Mouse (Mus musculus) lung, embryonic 14.5 days (tissue): Measurements from ENCODE around the gene Plk5. TPM values are rescaled to one million over a fixed set of nuclear protein-coding genes. Genes with fewer than 3 reads are reported as not detected.
A peak's percentile ranks its signal among the peaks of the same experiment; 100 is the strongest.

Experiments
- ATAC-seq: fragments of 200-750 bp; cut with Nextera tagmentation; 2 replicates; pipeline ENCODE4 v1.8.0; 2017; ENCODE audit warnings: mild to moderate bottlenecking, moderate TSS enrichment, moderate library complexity; ENCODE audit not compliant: insufficient read depth
- DNase-seq: peaks from one replicate; pipeline ENCODE4 v3.0.0-alpha.2; 2015
- H3K27ac ChIP-seq: fragments of 300-500 bp; sonication (generic); 2 replicates; pipeline ENCODE4 v1.5.1; 2014; ENCODE audit warnings: low read depth, mild to moderate bottlenecking, moderate library complexity
- H3K27me3 ChIP-seq: fragments of 300-500 bp; sonication (generic); 2 replicates; pipeline ENCODE4 v1.6.1; 2014; ENCODE audit warnings: low read length, control low read depth; ENCODE audit not compliant: insufficient read depth
- H3K36me3 ChIP-seq: fragments of 300-500 bp; sonication (generic); 2 replicates; pipeline ENCODE4 v1.6.1; 2014; ENCODE audit warnings: control low read depth; ENCODE audit not compliant: insufficient read depth
- H3K4me1 ChIP-seq: fragments of 300-500 bp; sonication (generic); 2 replicates; pipeline ENCODE4 v1.6.1; 2014; ENCODE audit warnings: antibody characterized with exemption, control low read depth; ENCODE audit not compliant: insufficient read depth
- H3K4me2 ChIP-seq: fragments of 300-500 bp; sonication (generic); 2 replicates; pipeline ENCODE4 v1.6.1; 2014; ENCODE audit warnings: mild to moderate bottlenecking
- H3K4me3 ChIP-seq: fragments of 300-500 bp; sonication (generic); 2 replicates; pipeline ENCODE4 v1.5.1; 2014; ENCODE audit warnings: low read depth, low read length
- H3K9ac ChIP-seq: fragments of 300-500 bp; sonication (generic); 2 replicates; pipeline ENCODE4 v1.6.1; 2014
- H3K9me3 ChIP-seq: fragments of 300-500 bp; sonication (generic); 2 replicates; pipeline ENCODE4 v1.6.1; 2016; ENCODE audit warnings: low read depth, low read length, control low read depth
- CTCF ChIP-seq: IDR thresholded peaks from 2 replicates; pipeline ENCODE4 v1.5.1; 2016; ENCODE audit warnings: antibody characterized with exemption, low read depth
- WGBS: fragments of 180-500 bp; shearing (Covaris S2); extraction: QIAGEN DNeasy Blood & Tissue Kit; methylation state at CpG from one replicate; pipeline ENCODE4 v1.1.7; 2014; 5-methylcytosine and 5-hydroxymethylcytosine counted together
- polyA plus RNA-seq: library from polyadenylated mRNA; unstranded; fragments of >200 nt; fragmentation: Nextera tagmentation; extraction: Ambion mirVana; gene quantifications from 2 replicates; pipeline ENCODE4 v1.2.1, GENCODE M21; 2014

Gene Plk5
- polyA plus RNA-seq, 1 experiment from 2014 or later = 0.61 TPM

DNA sequence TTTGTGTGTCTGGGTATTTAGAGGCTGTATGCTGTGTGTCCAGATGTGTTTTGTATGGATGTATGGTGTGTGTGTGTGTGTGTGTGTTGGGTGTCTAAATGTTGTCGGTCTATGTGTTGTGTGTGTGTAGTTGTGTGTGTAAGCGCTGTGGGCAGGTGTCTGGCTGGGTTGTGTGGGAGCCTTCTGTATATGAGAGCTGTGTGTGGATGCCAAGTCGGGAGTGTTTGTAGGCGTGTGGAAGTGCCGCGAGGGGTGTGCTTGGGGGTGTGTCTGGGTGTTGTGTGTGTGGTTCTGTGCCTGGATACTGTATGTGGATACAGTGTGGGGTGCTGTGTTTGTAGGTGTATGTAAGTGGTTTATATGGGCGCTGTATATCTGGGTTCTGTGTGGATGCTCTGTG is 1.1 kb downstream of the Plk5 start:
- DNase-seq (no peak), ATAC-seq (no peak)
- WGBS = 33% methylated on average over 7 of the region's 7 CpGs
- Histone ChIP-seq H3K4me2 (peak overlapping the region; percentile 45; the same call in 1 of the 2 replicates), H3K4me3 (peak overlapping the region; percentile 36; the same call in 1 of the 2 replicates), H3K27me3 (peaks cover 59% of the 10 kb centered on the region), H3K27ac (no peak overlapping the region), H3K4me1 (peaks cover 5% of the 10 kb centered on the region; the same call in 1 of the 2 replicates), H3K9me3 (no peaks in the 10 kb centered on the region), H3K36me3 (no peaks in the 10 kb centered on the region), H3K9ac (no peak overlapping the region)
- no peak for TF ChIP-seq CTCF

DNA sequence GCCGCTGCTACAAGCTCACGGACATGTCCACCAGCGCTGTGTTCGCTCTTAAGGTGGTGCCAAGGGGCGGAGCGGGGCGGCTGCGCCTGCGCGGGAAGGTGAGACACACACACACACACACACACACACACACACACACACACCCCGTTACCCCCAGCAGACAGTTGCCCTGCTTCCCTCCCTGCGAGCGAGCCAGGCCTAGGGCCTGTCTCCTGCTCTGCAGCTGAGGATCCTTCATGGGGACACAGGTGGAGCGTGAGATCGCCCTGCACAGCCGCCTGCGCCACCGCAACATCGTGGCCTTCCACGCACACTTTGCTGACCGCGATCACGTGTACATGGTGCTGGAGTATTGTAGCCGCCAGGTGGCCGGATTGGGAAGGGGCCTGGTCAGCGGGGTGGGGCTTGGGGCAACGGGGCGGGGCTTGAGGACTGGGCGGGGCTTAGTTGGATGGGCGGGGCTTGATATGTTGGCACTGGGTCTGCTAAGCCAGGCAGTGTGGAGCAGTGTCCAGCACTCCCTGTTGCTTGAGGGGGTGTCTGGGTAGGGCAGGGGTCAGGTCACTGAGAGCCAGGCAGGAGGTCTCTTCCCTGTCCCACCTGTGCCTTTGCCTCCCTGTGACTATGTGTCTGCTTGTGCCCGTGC is 1.9 kb downstream of the Plk5 start:
- Histone ChIP-seq H3K27me3 (peaks cover 52% of the 10 kb centered on the region), H3K4me1 (peaks cover 5% of the 10 kb centered on the region; the same call in 1 of the 2 replicates), H3K9ac (peak overlapping the region; percentile 9; the same call in 1 of the 2 replicates), H3K4me2 (peak overlapping the region; percentile 45), H3K4me3 (peak overlapping the region; percentile 19), H3K9me3 (no peaks in the 10 kb centered on the region), H3K36me3 (no peaks in the 10 kb centered on the region), H3K27ac (no peak overlapping the region)
- TF ChIP-seq CTCF = peak; percentile 33
- ATAC-seq (peak; percentile 47; the same call in 1 of the 2 replicates), DNase-seq (no peak)
- WGBS = 8% methylated on average over 29 of the region's 31 CpGs

DNA sequence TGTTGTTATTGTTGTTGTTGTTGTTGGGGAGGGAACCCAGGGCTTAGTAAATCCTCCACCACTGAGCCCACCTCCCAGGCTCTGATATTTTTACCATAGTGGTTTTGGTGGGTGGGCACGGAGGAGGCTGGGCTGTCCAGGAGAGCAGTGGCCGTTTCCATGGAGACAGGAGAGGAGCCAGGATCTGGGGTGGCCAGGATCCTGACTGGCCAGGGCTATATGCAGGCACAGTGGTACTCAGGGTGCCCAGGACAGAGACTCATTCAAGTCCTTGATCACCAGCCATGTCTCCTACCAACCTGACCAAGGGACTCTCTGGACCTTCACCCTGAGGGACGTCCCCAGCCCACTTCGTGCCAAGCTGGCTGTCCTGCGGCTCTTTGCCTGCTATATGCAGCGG is 7.5 kb downstream of the Plk5 start:
- Histone ChIP-seq H3K9me3 (no peaks in the 10 kb centered on the region), H3K36me3 (no peaks in the 10 kb centered on the region), H3K27ac (no peak overlapping the region), H3K9ac (no peak overlapping the region), H3K4me2 (no peak overlapping the region), H3K4me3 (no peak overlapping the region), H3K27me3 (peaks cover 12% of the 10 kb centered on the region; the same call in 1 of the 2 replicates), H3K4me1 (no peaks in the 10 kb centered on the region)
- no peak for TF ChIP-seq CTCF
- no peak for DNase-seq
- no peak for ATAC-seq
- WGBS = 41% methylated on average over 6 of the region's 6 CpGs

DNA sequence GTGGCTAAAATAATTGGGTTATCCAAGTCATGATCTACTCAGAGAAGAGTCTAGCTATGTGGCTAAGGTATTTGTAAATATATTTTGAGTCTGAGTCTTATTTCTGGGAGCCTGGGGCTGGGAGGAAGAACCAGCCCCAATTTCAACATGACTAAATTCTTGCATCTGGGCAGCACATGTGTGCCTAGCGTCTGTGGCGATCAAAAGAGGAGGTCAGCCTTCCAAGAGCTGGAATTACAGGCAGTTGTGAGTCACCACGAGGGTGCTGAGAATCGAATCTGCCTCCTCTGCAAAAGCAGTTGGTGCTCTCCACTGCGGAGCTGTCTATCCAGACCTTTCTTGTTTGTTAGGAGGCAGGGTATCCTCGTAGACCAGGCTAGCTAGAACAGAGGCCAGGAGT is 9.5 kb downstream of the Plk5 start:
- 72% methylated on average over 6 of the region's 6 CpGs for WGBS
- Histone ChIP-seq H3K4me2 (no peak overlapping the region), H3K4me1 (no peaks in the 10 kb centered on the region), H3K4me3 (no peak overlapping the region), H3K27me3 (0 out of 2 replicates have a peak, but pooled peaks cover 8% of the 10 kb centered on the region), H3K9me3 (no peaks in the 10 kb centered on the region), H3K36me3 (no peaks in the 10 kb centered on the region), H3K27ac (no peak overlapping the region), H3K9ac (no peak overlapping the region)
- no peak for ATAC-seq
- no peak for DNase-seq
- TF ChIP-seq CTCF = no peak

DNA sequence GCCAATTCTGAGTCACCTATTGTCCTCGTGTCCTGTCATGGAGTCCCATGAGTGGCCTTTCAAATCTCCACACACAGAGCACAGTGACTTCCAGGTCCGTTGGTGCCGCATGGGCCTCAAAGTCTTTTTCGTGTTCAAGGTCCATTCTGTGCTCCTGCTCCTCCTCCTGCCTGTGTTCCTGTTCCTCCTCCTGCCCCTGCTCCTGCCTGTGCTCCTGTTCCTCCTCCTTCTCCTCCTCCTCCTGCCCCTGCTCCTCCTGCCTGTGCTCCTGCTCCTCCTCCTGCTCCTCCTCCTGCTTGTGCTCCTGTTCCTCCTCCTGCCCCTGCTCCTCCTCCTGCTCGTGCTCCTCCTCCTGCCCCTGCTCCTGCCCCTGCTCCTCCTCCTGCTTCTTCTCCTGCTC is 11.7 kb downstream of the Plk5 start:
- H3K4me2 ChIP-seq = no peak overlapping the region
- no peak for ATAC-seq
- no peak overlapping the region for H3K27ac ChIP-seq
- no peaks in the 10 kb centered on the region for H3K36me3 ChIP-seq
- H3K9ac ChIP-seq = no peak overlapping the region
- 58% methylated on average over 5 of the region's 5 CpGs for WGBS
- TF ChIP-seq CTCF = no peak
- H3K27me3 ChIP-seq = 0 out of 2 replicates have a peak, but pooled peaks cover 8% of the 10 kb centered on the region
- no peak for DNase-seq
- no peak overlapping the region for H3K4me3 ChIP-seq
- no peaks in the 10 kb centered on the region for H3K9me3 ChIP-seq
- no peaks in the 10 kb centered on the region for H3K4me1 ChIP-seq

DNA sequence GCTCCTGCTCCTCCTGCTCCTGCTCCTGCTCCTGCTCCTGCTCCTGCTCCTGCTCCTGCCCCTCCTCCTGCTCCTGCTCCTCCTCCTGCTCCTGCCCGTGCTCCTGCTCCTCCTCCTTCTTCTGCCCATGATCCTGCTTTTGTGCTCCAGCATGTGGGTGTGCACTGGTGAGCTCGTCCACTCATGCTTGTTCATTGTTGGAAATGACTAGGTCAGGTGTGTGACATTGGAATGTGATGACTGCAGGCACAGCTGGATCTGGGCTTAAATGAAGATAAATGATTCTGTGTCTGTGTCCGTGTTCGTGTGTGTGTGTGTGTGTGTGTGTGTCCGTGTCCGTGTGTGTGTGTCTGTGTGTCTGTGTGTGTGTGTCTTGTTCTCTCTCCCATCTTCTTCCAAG is 12.1 kb downstream of the Plk5 start:
- Histone ChIP-seq H3K9me3 (no peaks in the 10 kb centered on the region), H3K4me1 (no peaks in the 10 kb centered on the region), H3K4me3 (no peak overlapping the region), H3K9ac (no peak overlapping the region), H3K27me3 (0 out of 2 replicates have a peak, but pooled peaks cover 8% of the 10 kb centered on the region), H3K36me3 (no peaks in the 10 kb centered on the region), H3K4me2 (no peak overlapping the region), H3K27ac (no peak overlapping the region)
- whole genome bisulfite sequencing = 89% methylated on average over 6 of the region's 6 CpGs
- ATAC-seq (no peak), DNase-seq (no peak)
- no peak for TF ChIP-seq CTCF

DNA sequence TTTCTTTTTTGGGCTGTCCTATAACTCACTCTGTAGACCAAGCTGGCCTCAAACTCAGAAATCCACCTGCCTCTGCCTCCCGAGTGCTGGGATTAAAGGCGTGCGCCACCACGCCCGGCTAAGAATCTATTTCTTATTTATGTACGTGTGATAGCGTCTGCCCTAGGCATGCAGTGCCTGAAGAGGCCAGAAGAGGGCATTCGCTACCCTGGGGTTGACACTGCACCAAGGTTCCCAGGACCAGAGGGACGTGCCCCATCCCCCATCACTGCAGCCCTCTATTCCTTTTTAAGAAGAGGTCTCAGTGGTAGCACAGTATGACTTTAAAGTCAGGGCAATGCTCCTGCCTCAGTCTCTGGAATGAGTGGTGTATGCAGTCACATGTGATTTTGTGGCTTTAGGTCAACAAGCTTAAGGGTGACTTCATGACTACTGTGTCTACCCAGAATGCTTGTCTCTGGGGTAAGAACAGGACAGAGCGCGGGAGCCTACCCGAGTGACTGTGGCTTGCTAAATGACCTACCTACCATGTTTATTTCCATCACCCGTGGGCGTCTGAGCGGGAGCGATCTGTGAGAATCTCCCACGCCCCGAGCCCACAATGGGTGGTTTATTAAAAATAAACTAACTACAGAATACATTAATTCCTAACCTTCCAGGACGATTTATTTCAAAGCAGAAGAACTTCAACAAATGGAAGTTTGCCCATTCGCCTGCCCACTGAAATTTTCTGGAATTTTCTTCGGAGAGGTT is 13.9 kb downstream of the Plk5 start:
- Histone ChIP-seq H3K4me1 (no peaks in the 10 kb centered on the region), H3K27me3 (no peaks in the 10 kb centered on the region), H3K36me3 (no peaks in the 10 kb centered on the region), H3K27ac (no peak overlapping the region), H3K4me2 (no peak overlapping the region), H3K9ac (no peak overlapping the region), H3K4me3 (no peak overlapping the region), H3K9me3 (no peaks in the 10 kb centered on the region)
- WGBS = 71% methylated on average over 21 of the region's 21 CpGs
- DNase-seq (no peak), ATAC-seq (no peak)
- TF ChIP-seq CTCF = peak; percentile 9; the same call in 1 of the 2 replicates
